Mouse (Mus musculus): Measurements from ENCODE around the gene Hadh.

DNA sequence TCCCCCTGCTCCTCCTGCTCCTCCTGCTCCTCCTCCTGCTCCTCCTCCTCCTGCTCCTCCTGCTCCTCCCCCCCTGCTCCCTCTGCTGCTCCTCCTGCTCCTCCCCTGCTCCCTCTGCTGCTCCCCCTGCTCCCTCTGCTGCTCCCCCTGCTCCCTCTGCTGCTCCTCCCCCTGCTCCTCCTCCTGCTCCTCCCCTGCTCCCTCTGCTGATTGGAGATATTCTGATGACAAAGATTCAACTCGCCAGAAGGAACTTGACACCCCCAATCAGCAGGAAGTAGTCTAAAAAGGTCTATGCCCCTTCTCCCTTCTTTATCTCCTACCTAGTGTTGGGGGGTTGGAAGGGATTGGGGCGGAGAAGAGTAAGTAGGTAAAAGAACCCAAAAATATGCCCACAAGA lies 46.3 kb upstream of the Hadh start:
- no peak for TF ChIP-seq HCFC1 (IDR thresholded peaks at IDR 0.05; ENCODE audit: borderline replicate concordance, insufficient read depth, low read length)
- no peak for TF ChIP-seq MAFK (IDR thresholded peaks at IDR 0.05; ENCODE audit: insufficient read depth, low read depth, low read length)
- TF ChIP-seq CHD2 (IDR thresholded peaks at IDR 0.05; ENCODE audit: low read depth, low read length) = no peak
- TF ChIP-seq ZNF384 (IDR thresholded peaks at IDR 0.05; ENCODE audit: low read depth, low read length) = no peak
- TF ChIP-seq ZC3H11A (IDR thresholded peaks at IDR 0.05; ENCODE audit: borderline replicate concordance, low read depth, low read length) = no peak
